In genomic region chr8:88357946-88358345, GRCm38 (mm10) we compare ENCODE assay signal across 15 mouse cellular contexts. TPM values are rescaled to one million over a fixed set of nuclear protein-coding genes. Genes with fewer than 3 reads are reported as not detected.
DNase-seq lines count a peak whose midpoint lies in the region; ATAC-seq and TF ChIP-seq lines count a peak whose summit lies in the region.
"Had no signal": no experiment of that assay in that cellular context is flagged by ENCODE, and none has a peak within 500 bp of the region (broad histone marks: within the 10 kb centered on the region; RNA-seq: fewer than 3 reads in every experiment).

No protein-coding gene starts in this region.

- no peak overlapping the region for H3K27ac ChIP-seq in heart, embryonic 12.5 days (ENCODE audit: poor library complexity, severe bottlenecking)

- TF ChIP-seq POLR2A in lung, adult 2 months (IDR thresholded peaks at IDR 0.05; ENCODE audit: borderline replicate concordance, extremely low read depth, low read depth, low read length): no peak
- no peak for TF ChIP-seq POLR2A in brain, embryonic 14.5 days (IDR thresholded peaks at IDR 0.05; ENCODE audit: borderline replicate concordance, extremely low read depth, insufficient read depth, insufficient read length, poor library complexity, severe bottlenecking)

- peaks cover 64% of the 10 kb centered on the region for H3K36me3 ChIP-seq in heart, embryonic 12.5 days

- no peak overlapping the region for H3K4me3 ChIP-seq in heart, embryonic 12.5 days
- H3K4me3 ChIP-seq in lung, adult 2 months (replicated peaks; ENCODE audit: extremely low read depth, low read depth, low read length): no peak overlapping the region
- H3K4me3 ChIP-seq: limb, embryonic 12.5 days had no signal

- no peak overlapping the region for H3K4me2 ChIP-seq in heart, embryonic 12.5 days
- H3K4me2 ChIP-seq: limb, embryonic 12.5 days had no signal

- peak; percentile 36; the same call in 1 of the 2 replicates for TF ChIP-seq CTCF in lung, adult 2 months (IDR thresholded peaks at IDR 0.05; ENCODE audit: insufficient read depth, low read length)
- peak; percentile 22; the same call in 1 of the 2 replicates for TF ChIP-seq CTCF in brain, embryonic 14.5 days (IDR thresholded peaks at IDR 0.05; ENCODE audit: borderline replicate concordance, extremely low read depth, insufficient read depth, insufficient read length)

- peaks cover 20% of the 10 kb centered on the region for H3K4me1 ChIP-seq in heart, embryonic 12.5 days (replicated peaks)
- peaks cover 5% of the 10 kb centered on the region for H3K4me1 ChIP-seq in lung, adult 2 months (ENCODE audit: control insufficient read depth, insufficient read depth, low read length)

- no peaks in the 10 kb centered on the region for H3K27me3 ChIP-seq in heart, embryonic 12.5 days (replicated peaks)
- H3K27me3 ChIP-seq: limb, embryonic 12.5 days had no signal

- WGBS in heart, embryonic 12.5 days: 88% methylated on average over 5 of the region's 5 CpGs
- WGBS in lung, adult 2 months: 54% methylated on average over 5 of the region's 5 CpGs

- H3K9me3 ChIP-seq in heart, embryonic 12.5 days (replicated peaks): no peaks in the 10 kb centered on the region
- H3K9me3 ChIP-seq: G1E had no signal

- no peak for ATAC-seq in heart, embryonic 12.5 days (ENCODE audit: insufficient number of reproducible peaks, low FRiP score)
- ATAC-seq in megakaryocyte, adult 5-6 weeks (ENCODE audit: poor library complexity, severe bottlenecking): no peak
- ATAC-seq: activated CD4-positive, CD25-positive, alpha-beta regulatory T cell, adult 4 months; inflammation-experienced regulatory T-cells, adult 6 months had no signal

- H3K9ac ChIP-seq in heart, embryonic 12.5 days: 0 out of 2 replicates have a peak overlapping the region, but pooled peaks have one; percentile 48
- H3K9ac ChIP-seq: limb, embryonic 12.5 days had no signal

- DNase-seq in heart, adult 18-20 months: no peak
- DNase-seq in lung, adult 2 months: no peak
- no peak for DNase-seq in lung, postnatal 36 days
- DNase-seq in CD4-positive helper T cell, adult 2 months (ENCODE audit: low read depth, low spot score): peak; percentile 21
- DNase-seq in brain, embryonic 14.5 days (ENCODE audit: low read depth): peak; percentile 14
- DNase-seq in cerebellum, adult 9-11 months: no peak
- DNase-seq: cerebellum, adult 8-10 months; heart, postnatal 14 days; kidney, postnatal 10 days had no signal

RNA-seq across cellular contexts. Expression of gene Brd7, which starts 4.0 kb away (rescaled TPM):
- polyA plus RNA-seq in heart, embryonic 12.5 days (2016; fragmentation: Nextera tagmentation; extraction: Ambion mirVana): 79.5 and 80.3 TPM in 2 replicates
- 10 to 100 TPM; 70.0 to 74.0 TPM for total RNA-seq in heart, adult 18-20 months (2021)
- 18.6 and 28.5 TPM in 2 replicates for polyA plus RNA-seq in lung, adult 2 months (2012; rRNA removed)
- polyA plus RNA-seq in brain, embryonic 14.5 days (2012; rRNA removed): 65.6 and 69.2 TPM in 2 replicates
- 65.4 and 69.1 TPM in 2 replicates for total RNA-seq in megakaryocyte, adult 5-6 weeks (2015)
- 61.5 and 62.7 TPM in 2 replicates for total RNA-seq in megakaryocyte, adult 5-6 weeks (2017)

Comparison
In these comparisons a context has a peak if more than half of its experiments do, and no peak if none do; other contexts are left out.
1. DNase-seq: peak in CD4-positive helper T cell, adult 2 months (single experiment) and brain, embryonic 14.5 days (single experiment); none in heart, adult 18-20 months (0 of 2), lung, adult 2 months (single experiment), lung, postnatal 36 days (single experiment) and cerebellum, adult 9-11 months (single experiment).